Mouse (Mus musculus): ENCODE results near the gene Notch3.

Gene Notch3

GRCm38 (mm10) chr17:32166687-32167086 is at the start of gene Notch3:
Gene Notch3 (minus strand): TSS chr17:32166852.
- WGBS: 3% methylated on average over 38 of the region's 39 CpGs

GRCm38 (mm10) chr17:32215587-32215986 is 48.9 kb upstream of the Notch3 start:
- WGBS: 59% methylated on average over 4 of the region's 4 CpGs

- 85% methylated on average over 6 of the region's 6 CpGs for whole genome bisulfite sequencing
Measured at GRCm38 (mm10) chr17:32211554-32211953, 44.9 kb upstream of the Notch3 start.

- WGBS: 27% methylated on average over 3 of the region's 3 CpGs
Measured at GRCm38 (mm10) chr17:32209752-32210151, 43.1 kb upstream of the Notch3 start.

GRCm38 (mm10) chr17:32209144-32209543 is 42.5 kb upstream of the Notch3 start:
- 65% methylated on average over 6 of the region's 6 CpGs for WGBS

- 39% methylated on average over 5 of the region's 5 CpGs for WGBS
Measured at GRCm38 (mm10) chr17:32207586-32208245, 41.1 kb upstream of the Notch3 start.

GRCm38 (mm10) chr17:32205345-32205744 is 38.7 kb upstream of the Notch3 start:
- WGBS: 65% methylated on average over 3 of the region's 3 CpGs

- 56% methylated on average over 3 of the region's 3 CpGs for WGBS
Measured at GRCm38 (mm10) chr17:32202972-32203371, 36.3 kb upstream of the Notch3 start.

- WGBS: 69% methylated on average over 5 of the region's 5 CpGs
Measured at GRCm38 (mm10) chr17:32201086-32201485, 34.4 kb upstream of the Notch3 start.

GRCm38 (mm10) chr17:32199796-32200195 is 33.1 kb upstream of the Notch3 start:
- 89% methylated on average over 2 of the region's 2 CpGs for WGBS

- 49% methylated on average over 14 of the region's 14 CpGs for WGBS
Measured at GRCm38 (mm10) chr17:32197156-32197555, 30.5 kb upstream of the Notch3 start.

GRCm38 (mm10) chr17:32195725-32196124 is 29.1 kb upstream of the Notch3 start:
- 82% methylated on average over 5 of the region's 5 CpGs for WGBS

GRCm38 (mm10) chr17:32193010-32193409 is 26.4 kb upstream of the Notch3 start:
- WGBS: 83% methylated on average over 5 of the region's 5 CpGs

- WGBS: 24% methylated on average over 5 of the region's 5 CpGs
Measured at GRCm38 (mm10) chr17:32189850-32190249, 23.2 kb upstream of the Notch3 start.

- 11% methylated on average over 42 of the region's 42 CpGs for WGBS
Measured at GRCm38 (mm10) chr17:32188863-32189636, 22.4 kb upstream of the Notch3 start, which contains the start of gene Ephx3. Gene Ephx3 (minus strand): TSS chr17:32189549.

GRCm38 (mm10) chr17:32183017-32183416 is 16.4 kb upstream of the Notch3 start:
- 70% methylated on average over 8 of the region's 8 CpGs for WGBS

GRCm38 (mm10) chr17:32179621-32180491 is 13.2 kb upstream of the Notch3 start:
- 59% methylated on average over 11 of the region's 11 CpGs for WGBS

- 93% methylated on average over 4 of the region's 4 CpGs for WGBS
Measured at GRCm38 (mm10) chr17:32176919-32177318, 10.3 kb upstream of the Notch3 start.

GRCm38 (mm10) chr17:32173166-32173565 is 6.5 kb upstream of the Notch3 start:
- WGBS: 82% methylated on average over 7 of the region's 7 CpGs

- WGBS: 82% methylated on average over 2 of the region's 2 CpGs
Measured at GRCm38 (mm10) chr17:32172485-32172884, 5.8 kb upstream of the Notch3 start.

GRCm38 (mm10) chr17:32169518-32170225 is 3.0 kb upstream of the Notch3 start:
- 65% methylated on average over 4 of the region's 4 CpGs for WGBS

Data from cerebral cortex, adult 2 months (tissue).